ENCODE assay signal across 11 mouse cellular contexts in genomic region chr7:135722011-135722838, GRCm38 (mm10). TPM values are rescaled to one million over a fixed set of nuclear protein-coding genes. Genes with fewer than 3 reads are reported as not detected.
A peak's percentile ranks its signal among the peaks of the same experiment; 100 is the strongest.
DNase-seq lines count a peak whose midpoint lies in the region; ATAC-seq and TF ChIP-seq lines count a peak whose summit lies in the region.
"Had no signal": no experiment of that assay in that cellular context is flagged by ENCODE, and none has a peak within 500 bp of the region (broad histone marks: within the 10 kb centered on the region; RNA-seq: fewer than 3 reads in every experiment).

No protein-coding gene starts in this region.

- no peaks in the 10 kb centered on the region for H3K36me3 ChIP-seq in heart, embryonic 12.5 days
- no peaks in the 10 kb centered on the region for H3K36me3 ChIP-seq in stomach, embryonic 15.5 days
- H3K36me3 ChIP-seq in stomach, postnatal 0 days (ENCODE audit: control insufficient read depth, insufficient read depth, low read length): no peaks in the 10 kb centered on the region

- no peak for DNase-seq in heart, adult 8-10 months (ENCODE audit: low spot score)
- DNase-seq in stomach, postnatal 0 days (ENCODE audit: low spot score): no peak
- no peak for DNase-seq in ovary, postnatal 36 days (ENCODE audit: low spot score)
- DNase-seq in adrenal gland, adult 18-20 months (ENCODE audit: low spot score in 2 of 2): no peak
- DNase-seq: adrenal gland, adult 2 months; kidney, adult 8-10 months had no signal

- H3K9me3 ChIP-seq in heart, embryonic 12.5 days (replicated peaks): no peaks in the 10 kb centered on the region
- no peaks in the 10 kb centered on the region for H3K9me3 ChIP-seq in stomach, embryonic 15.5 days
- H3K9me3 ChIP-seq in stomach, postnatal 0 days (ENCODE audit: control insufficient read depth, low read length): no peaks in the 10 kb centered on the region

- TF ChIP-seq CTCF in stomach, postnatal 0 days (IDR thresholded peaks at IDR 0.05; ENCODE audit: low read depth): no peak

- H3K27me3 ChIP-seq in heart, embryonic 12.5 days (replicated peaks): no peaks in the 10 kb centered on the region
- no peaks in the 10 kb centered on the region for H3K27me3 ChIP-seq in stomach, embryonic 15.5 days (replicated peaks)
- no peaks in the 10 kb centered on the region for H3K27me3 ChIP-seq in stomach, postnatal 0 days (ENCODE audit: control insufficient read depth, insufficient read depth, low read length)
- H3K27me3 ChIP-seq: Patski had no signal

- 79% methylated on average over 6 of the region's 6 CpGs for WGBS in heart, embryonic 12.5 days
- 71% methylated on average over 6 of the region's 6 CpGs for WGBS in stomach, embryonic 15.5 days
- WGBS in stomach, postnatal 0 days: 55% methylated on average over 6 of the region's 6 CpGs

- peaks cover 3% of the 10 kb centered on the region; the same call in 1 of the 2 replicates for H3K4me1 ChIP-seq in heart, embryonic 12.5 days (replicated peaks)
- H3K4me1 ChIP-seq in stomach, embryonic 15.5 days: peaks cover 7% of the 10 kb centered on the region; the same call in 1 of the 2 replicates
- H3K4me1 ChIP-seq in stomach, postnatal 0 days (replicated peaks; ENCODE audit: control insufficient read depth, insufficient read depth): no peaks in the 10 kb centered on the region

- H3K9ac ChIP-seq in heart, embryonic 12.5 days: no peak overlapping the region
- H3K9ac ChIP-seq in stomach, embryonic 15.5 days: no peak overlapping the region
- H3K9ac ChIP-seq in stomach, postnatal 0 days (ENCODE audit: low read length): no peak overlapping the region

- ATAC-seq in heart, embryonic 12.5 days (ENCODE audit: insufficient number of reproducible peaks, low FRiP score): 0 out of 2 replicates have a peak, but pooled peaks have one; percentile 38
- 0 out of 2 replicates have a peak, but pooled peaks have one; percentile 12 for ATAC-seq in stomach, embryonic 15.5 days (ENCODE audit: insufficient read depth, low FRiP score, low read depth)
- no peak for ATAC-seq in stomach, postnatal 0 days (ENCODE audit: low FRiP score, low TSS enrichment)
- peak; percentile 32; the same call in 1 of the 2 replicates for ATAC-seq in erythroid progenitor cell, adult 5-6 weeks (replicated peaks; ENCODE audit: low FRiP score, poor library complexity, severe bottlenecking)
- 0 out of 2 replicates have a peak, but pooled peaks have one; percentile 12 for ATAC-seq in megakaryocyte progenitor cell, adult 5-6 weeks (replicated peaks; ENCODE audit: poor library complexity)
- ATAC-seq: Patski had no signal

- H3K4me3 ChIP-seq in heart, embryonic 12.5 days: 0 out of 2 replicates have a peak overlapping the region, but pooled peaks have one; percentile 8
- H3K4me3 ChIP-seq in stomach, embryonic 15.5 days (replicated peaks): no peak overlapping the region
- no peak overlapping the region for H3K4me3 ChIP-seq in stomach, postnatal 0 days (ENCODE audit: low read depth, low read length)

- 0 out of 2 replicates have a peak overlapping the region, but pooled peaks have one; percentile 13 for H3K4me2 ChIP-seq in heart, embryonic 12.5 days
- H3K4me2 ChIP-seq in stomach, embryonic 15.5 days: no peak overlapping the region
- H3K4me2 ChIP-seq in stomach, postnatal 0 days (replicated peaks; ENCODE audit: low read depth): no peak overlapping the region

- TF ChIP-seq EP300 in stomach, postnatal 0 days (optimal IDR thresholded peaks at IDR 0.05): no peak

- H3K27ac ChIP-seq in heart, embryonic 12.5 days (ENCODE audit: poor library complexity, severe bottlenecking): peak overlapping the region; percentile 48; the same call in 1 of the 2 replicates
- H3K27ac ChIP-seq in stomach, embryonic 15.5 days: no peak overlapping the region
- no peak overlapping the region for H3K27ac ChIP-seq in stomach, postnatal 0 days (replicated peaks)

RNA-seq across cellular contexts. Expression of gene Mki67, which starts 6.1 kb away (rescaled TPM):
- 39.2 and 42.6 TPM in 2 replicates for polyA plus RNA-seq in heart, embryonic 12.5 days (2016; fragmentation: Nextera tagmentation; extraction: Ambion mirVana)
- total RNA-seq in heart, adult 8-10 months (2022): 1 to 10 TPM in 1 of 4 experiments, under 1 TPM in 3; 0.41 to 2.4 (median 0.83) TPM
- 47.5 and 49.7 TPM in 2 replicates for polyA plus RNA-seq in stomach, embryonic 15.5 days (2015; fragmentation: Nextera tagmentation; extraction: Ambion mirVana)
- polyA plus RNA-seq in stomach, postnatal 0 days (2015; fragmentation: Nextera tagmentation; extraction: Ambion mirVana): 5.5 and 7.8 TPM in 2 replicates
- total RNA-seq in erythroid progenitor cell, adult 5-6 weeks (2015; ENCODE audit: low replicate concordance): 3,888 and 3,969 TPM in 2 replicates
- 4,642 and 5,347 TPM in 2 replicates for total RNA-seq in erythroid progenitor cell, adult 5-6 weeks (2017; ENCODE audit: low replicate concordance)
- 389 and 403 TPM in 2 replicates for total RNA-seq in megakaryocyte progenitor cell, adult 5-6 weeks (2015)
- total RNA-seq in megakaryocyte progenitor cell, adult 5-6 weeks (2017): 247 and 299 TPM in 2 replicates
- 1 to 10 TPM; 1.8 to 2.3 TPM for total RNA-seq in adrenal gland, adult 18-20 months (2021)

Comparison
In these comparisons a context has a peak if more than half of its experiments do, and no peak if none do; other contexts are left out.
1. RNA of gene Mki67, which starts 6.1 kb away (total RNA-seq): 3,888 to 5,347 TPM in erythroid progenitor cell, adult 5-6 weeks and 247 to 403 TPM in megakaryocyte progenitor cell, adult 5-6 weeks; 1.8 to 2.3 TPM in adrenal gland, adult 18-20 months and 0.41 to 2.4 TPM in heart, adult 8-10 months; every median in the first group is over 10 times any median in the second.